Mouse (Mus musculus) CH12.LX (cell line): ENCODE results near the gene Vps41. TPM values are rescaled to one million over a fixed set of nuclear protein-coding genes. Genes with fewer than 3 reads are reported as not detected.

ENCODE experiments used
- DNase-seq: peaks from one replicate; pipeline ENCODE4 v3.0.0-alpha.2; 2013; ENCODE audit errors: extremely low read depth
- H3K27ac ChIP-seq: 2 replicates; pipeline ENCODE4 v1.5.1; 2012; ENCODE audit warnings: low read depth, mild to moderate bottlenecking, control low read depth, moderate library complexity; ENCODE audit not compliant: insufficient read depth
- H3K27me3 ChIP-seq: replicated peaks from 2 replicates; pipeline ENCODE3; 2012; ENCODE audit warnings: inconsistent platforms
- H3K36me3 ChIP-seq, 2 experiments: replicated peaks in 1 of 2; 2 replicates each; pipeline versions ENCODE3 to v1.6.1; 2012; ENCODE audit warnings: inconsistent platforms in 1 of 2, low read length in 1 of 2, mild to moderate bottlenecking in 1 of 2, mixed read lengths in 1 of 2, moderate library complexity in 1 of 2; ENCODE audit not compliant: control insufficient read depth in 1 of 2, insufficient read depth in 1 of 2
- H3K4me1 ChIP-seq, 2 experiments: 2 replicates each; pipeline ENCODE4 v1.6.1; 2012; ENCODE audit warnings: inconsistent platforms in 1 of 2, moderate library complexity in 1 of 2; ENCODE audit not compliant: insufficient read depth in 2 of 2, control insufficient read depth in 1 of 2
- H3K4me2 ChIP-seq: 2 replicates; pipeline ENCODE4 v1.6.1; 2012; ENCODE audit warnings: low read depth, mild to moderate bottlenecking, control low read depth; ENCODE audit not compliant: poor library complexity, insufficient read depth, severe bottlenecking
- H3K4me3 ChIP-seq, 3 experiments: fragments of 150-350 bp in 1 of 3; sonication (generic) in 1 of 3; replicated peaks in 1 of 3; 2 replicates each; pipeline versions ENCODE3 to v1.5.1; 2011 to 2012; ENCODE audit warnings: low read depth in 2 of 3, low read length in 2 of 3, mild to moderate bottlenecking in 2 of 3, moderate library complexity in 2 of 3, control low read depth in 1 of 3, improper control_type of control experiment in 1 of 3, inconsistent platforms in 1 of 3, mixed read lengths in 1 of 3; ENCODE audit not compliant: poor library complexity in 1 of 3
- H3K79me2 ChIP-seq: replicated peaks from 2 replicates; pipeline ENCODE4 v1.6.1; 2012; ENCODE audit warnings: mild to moderate bottlenecking, moderate library complexity; ENCODE audit not compliant: control insufficient read depth, poor library complexity, insufficient read depth, severe bottlenecking; ENCODE audit errors: extremely low read depth
- H3K9ac ChIP-seq: 2 replicates; pipeline ENCODE4 v1.6.1; 2012; ENCODE audit warnings: low read depth, mild to moderate bottlenecking, control low read depth, moderate library complexity; ENCODE audit not compliant: insufficient read depth
- H3K9me3 ChIP-seq: replicated peaks from 2 replicates; pipeline ENCODE3; 2012; ENCODE audit warnings: low read length, inconsistent platforms, mixed read lengths
- CHD2 ChIP-seq: IDR thresholded peaks from 2 replicates; pipeline ENCODE4 v1.6.1; 2011; ENCODE audit warnings: low read length, improper control_type of control experiment
- CTCF ChIP-seq, 2 experiments: IDR thresholded peaks in 1 of 2; conservative IDR thresholded peaks in 1 of 2; 2 replicates each; pipeline ENCODE4 v1.5.1; 2011 to 2012; ENCODE audit warnings: low read depth in 2 of 2, low read length in 2 of 2, improper control_type of control experiment in 1 of 2, inconsistent platforms in 1 of 2, mild to moderate bottlenecking in 1 of 2, moderate library complexity in 1 of 2
- EP300 ChIP-seq: IDR thresholded peaks from 2 replicates; pipeline ENCODE4 v1.6.1; 2011; ENCODE audit warnings: low read length, improper control_type of control experiment
- ETS1 ChIP-seq: conservative IDR thresholded peaks from 2 replicates; pipeline ENCODE4 v1.6.1; 2012; ENCODE audit warnings: low read depth, mild to moderate bottlenecking, inconsistent platforms, low read length, improper control_type of control experiment, moderate library complexity
- HCFC1 ChIP-seq: IDR thresholded peaks from 2 replicates; pipeline ENCODE4 v1.6.1; 2012; ENCODE audit warnings: low read depth, mild to moderate bottlenecking, inconsistent platforms, low read length, improper control_type of control experiment
- IRF4 ChIP-seq: IDR thresholded peaks from 2 replicates; pipeline ENCODE4 v1.6.1; 2014; ENCODE audit warnings: low read depth, mild to moderate bottlenecking, inconsistent platforms, low read length, improper control_type of control experiment
- JUND ChIP-seq: conservative IDR thresholded peaks from 2 replicates; pipeline ENCODE4 v1.6.1; 2011; ENCODE audit warnings: low read depth, low read length, improper control_type of control experiment
- MAFK ChIP-seq: IDR thresholded peaks from 2 replicates; pipeline ENCODE4 v1.6.1; 2011; ENCODE audit warnings: low read length, improper control_type of control experiment; ENCODE audit not compliant: insufficient replicate concordance
- MAX ChIP-seq: IDR thresholded peaks from 2 replicates; pipeline ENCODE4 v1.6.1; 2011; ENCODE audit warnings: low read length, improper control_type of control experiment
- MEF2A ChIP-seq: IDR thresholded peaks from 2 replicates; pipeline ENCODE4 v1.6.1; 2014; ENCODE audit warnings: low read depth, mild to moderate bottlenecking, inconsistent platforms, low read length, improper control_type of control experiment, borderline replicate concordance
- MYC ChIP-seq: IDR thresholded peaks from 2 replicates; pipeline ENCODE4 v1.6.1; 2011; ENCODE audit warnings: low read depth, mild to moderate bottlenecking, improper control_type of control experiment, low read length
- NRF1 ChIP-seq: IDR thresholded peaks from 2 replicates; pipeline ENCODE4 v1.6.1; 2014; ENCODE audit warnings: low read depth, mild to moderate bottlenecking, inconsistent platforms, low read length, improper control_type of control experiment, moderate library complexity
- PAX5 ChIP-seq: IDR thresholded peaks from 2 replicates; pipeline ENCODE4 v1.6.1; 2012; ENCODE audit warnings: low read length, inconsistent platforms, mixed read lengths
- POLR2AphosphoS2 ChIP-seq: IDR thresholded peaks from 2 replicates; pipeline ENCODE4 v1.6.1; 2011; ENCODE audit warnings: low read depth, low read length, improper control_type of control experiment
- RAD21 ChIP-seq: IDR thresholded peaks from 2 replicates; pipeline ENCODE4 v1.6.1; 2011; ENCODE audit warnings: low read depth, mild to moderate bottlenecking, low read length, improper control_type of control experiment, moderate library complexity
- RCOR1 ChIP-seq: conservative IDR thresholded peaks from 2 replicates; pipeline ENCODE4 v1.6.1; 2012; ENCODE audit warnings: low read depth, mild to moderate bottlenecking, inconsistent platforms, low read length, improper control_type of control experiment
- SMC3 ChIP-seq: IDR thresholded peaks from 2 replicates; pipeline ENCODE4 v1.6.1; 2011; ENCODE audit warnings: low read depth, low read length, improper control_type of control experiment
- TBP ChIP-seq: conservative IDR thresholded peaks from 2 replicates; pipeline ENCODE4 v1.6.1; 2011; ENCODE audit warnings: low read depth, low read length, improper control_type of control experiment
- USF2 ChIP-seq: conservative IDR thresholded peaks from 2 replicates; pipeline ENCODE4 v1.6.1; 2011; ENCODE audit warnings: low read depth, low read length, improper control_type of control experiment
- ZC3H11A ChIP-seq: IDR thresholded peaks from 2 replicates; pipeline ENCODE4 v1.6.1; 2012; ENCODE audit warnings: low read depth, mild to moderate bottlenecking, inconsistent platforms, low read length, improper control_type of control experiment
- ZNF384 ChIP-seq: IDR thresholded peaks from 2 replicates; pipeline ENCODE4 v1.6.1; 2012; ENCODE audit warnings: low read depth, low read length, improper control_type of control experiment, inconsistent platforms
- dilution Hi-C: fragments of 300-500 bp; cut with MboI; formaldehyde crosslinking; loops from 2 replicates; pipeline ENCODE4 v1.14.3; 2020; ENCODE audit warnings: low sequenced_read_pairs; ENCODE audit not compliant: extremely low pct_unique_long_range_greater_than_20kb, extremely low pct_ligation_motif_present
- in situ Hi-C: fragments of 300-500 bp; cut with MboI; formaldehyde crosslinking; loops from 3 replicates; pipeline ENCODE4 v1.14.3; 2019; ENCODE audit warnings: low sequenced_read_pairs, low pct_ligation_motif_present, low pct_unique_long_range_greater_than_20kb, mixed read lengths
- polyA plus RNA-seq: library from polyadenylated mRNA; unstranded; fragments of >175 nt; gene quantifications from 2 replicates; pipeline ENCODE4 v1.2.1, GENCODE M21; 2012; ENCODE audit warnings: low read depth; ENCODE audit not compliant: insufficient read length
- total RNA-seq, 2 experiments: library from RNA; depleted of rRNA; stranded (reverse); fragments of 300-350 nt in 1 of 2; fragments of >200 nt in 1 of 2; gene quantifications; 2 replicates each; pipeline ENCODE4 v1.2.3; 2012 to 2014

Vps41 gene
- total and polyA plus RNA-seq, 3 experiments = 41.7 to 59.2 (median 48.1) TPM

GRCm38 (mm10) chr13:18809978-18810675 is 93.0 kb downstream of the Vps41 start:
- no peak overlapping the region for H3K4me3 ChIP-seq
- in situ Hi-C loops (loop anchor here (25.0 kb wide), 1 partner anchor 748 kb away; no protein-coding TSS in a partner anchor), dilution Hi-C loops (no loop called here)
- H3K9me3 ChIP-seq = no peaks in the 10 kb centered on the region
- H3K27me3 ChIP-seq = no peaks in the 10 kb centered on the region
- H3K4me1 ChIP-seq = peaks cover 0 to 4% of the 10 kb centered on the region in 2 experiments; a peak in 2 of 4 replicates
- no peaks in the 10 kb centered on the region for H3K79me2 ChIP-seq
- peak; percentile 68 for DNase-seq
- H3K9ac ChIP-seq = no peak overlapping the region
- H3K27ac ChIP-seq = no peak overlapping the region
- peaks cover 15 to 53% of the 10 kb centered on the region in 2 experiments for H3K36me3 ChIP-seq
- peak; percentile 88 for TF ChIP-seq SMC3
- TF ChIP-seq PAX5 = no peak
- TF ChIP-seq RAD21 = peak; percentile 98
- TF ChIP-seq RCOR1 = no peak
- no peak for TF ChIP-seq CHD2
- no peak for TF ChIP-seq TBP
- no peak for TF ChIP-seq POLR2AphosphoS2
- no peak for TF ChIP-seq MAFK
- TF ChIP-seq CTCF (conservative IDR thresholded peaks at IDR 0.05 in 1 of 2, IDR thresholded peaks at IDR 0.05 in 1 of 2; ENCODE audit: low read depth in 2 of 2, low read length in 2 of 2) = peak; percentile 40 to 90; a peak in 3 of 4 replicates
- no peak for TF ChIP-seq MYC
- TF ChIP-seq NRF1 = no peak
- TF ChIP-seq ETS1 = no peak
- TF ChIP-seq MAX = no peak
- TF ChIP-seq HCFC1 = no peak
- peak; percentile 19; the same call in 1 of the 2 replicates for TF ChIP-seq ZC3H11A
- TF ChIP-seq ZNF384 = no peak
- no peak for TF ChIP-seq IRF4
- TF ChIP-seq USF2 = no peak
- TF ChIP-seq JUND = no peak
- no peak for TF ChIP-seq MEF2A
- TF ChIP-seq EP300 = no peak
- TF ChIP-seq, all 38 proteins: peak for 4
- H3K4me2 ChIP-seq = no peak overlapping the region
